Mouse (Mus musculus): ENCODE measurements at regions not wholly inside any gene's neighbourhood (a gene's known extent, or its start where the extent isn't known, plus 50 kb on each side); places are given as distances from the start of the nearest gene placed in this dataset.

- DNase-seq: no peak
Observed at GRCm38 (mm10) chr6:110439509-110439908, 205.9 kb upstream of the Grm7 start.

GRCm38 (mm10) chr6:110463370-110463769 lies 182.0 kb upstream of the Grm7 start:
- DNase-seq: no peak

- DNase-seq: no peak
Observed at GRCm38 (mm10) chr6:110467661-110468060, 177.7 kb upstream of the Grm7 start.

GRCm38 (mm10) chr6:110505861-110506260 lies 139.5 kb upstream of the Grm7 start:
- DNase-seq: no peak

- no peak for DNase-seq
Observed at GRCm38 (mm10) chr6:110510494-110510893, 134.9 kb upstream of the Grm7 start.

- DNase-seq: no peak
Observed at GRCm38 (mm10) chr6:110538731-110539191, 106.6 kb upstream of the Grm7 start.

- DNase-seq: peak in 1 of 2 experiments; percentile 10
Observed at GRCm38 (mm10) chr6:110545542-110545941, 99.8 kb upstream of the Grm7 start.

- DNase-seq: no peak
Observed at GRCm38 (mm10) chr6:110554847-110555246, 90.5 kb upstream of the Grm7 start.

GRCm38 (mm10) chr6:110559656-110560055 lies 85.7 kb upstream of the Grm7 start:
- DNase-seq: no peak

GRCm38 (mm10) chr6:110560426-110560825 lies 85.0 kb upstream of the Grm7 start:
- no peak for DNase-seq

GRCm38 (mm10) chr6:110577216-110577615 lies 68.2 kb upstream of the Grm7 start:
- no peak for DNase-seq
